Mouse (Mus musculus) frontal cortex, postnatal 14 days (tissue): Measurements from ENCODE around the gene Rab43.
A peak's percentile ranks its signal among the peaks of the same experiment; 100 is the strongest.

Experiments
- DNase-seq, 2 experiments: peaks; one replicate each; pipeline ENCODE4 v3.0.0; 2022; ENCODE audit warnings: low spot score in 2 of 2

Rab43 gene

DNA sequence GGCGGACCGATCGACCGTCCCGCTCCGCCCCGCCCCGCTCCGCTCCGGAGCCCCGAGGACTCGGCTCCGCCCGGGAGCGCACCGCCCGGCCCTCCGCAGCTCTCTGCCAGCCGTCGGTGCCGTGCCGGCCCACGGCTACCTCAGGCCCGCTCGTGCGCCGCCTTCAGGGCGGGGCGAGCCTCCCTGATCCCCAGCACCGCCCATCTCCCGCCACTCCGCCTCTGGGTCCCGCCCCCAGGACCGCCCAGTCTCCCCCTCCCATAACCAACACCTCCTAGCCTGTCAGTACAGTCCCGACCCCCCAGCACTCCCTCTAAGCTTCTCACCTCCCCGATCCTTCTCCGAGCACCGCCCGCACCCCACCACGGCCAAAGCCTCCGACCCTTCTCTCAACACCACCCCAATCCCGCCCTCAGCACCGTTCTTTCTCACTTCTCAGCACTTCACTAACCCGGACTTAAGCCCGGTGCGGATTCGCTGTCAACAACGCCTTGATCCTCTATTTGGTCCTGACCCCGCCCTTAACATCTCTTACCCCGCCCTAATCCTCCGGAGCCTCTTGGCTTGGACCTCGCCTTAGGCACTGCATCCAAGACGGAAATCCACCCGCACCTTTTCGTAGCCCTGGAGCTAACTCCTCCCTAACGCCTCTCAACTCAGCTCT lies at the start of gene Rab43:
Rab43 (minus strand) TSS at position 490 of the 664 bp plus-strand sequence.
- peak; percentile 74 to 81 for DNase-seq

DNA sequence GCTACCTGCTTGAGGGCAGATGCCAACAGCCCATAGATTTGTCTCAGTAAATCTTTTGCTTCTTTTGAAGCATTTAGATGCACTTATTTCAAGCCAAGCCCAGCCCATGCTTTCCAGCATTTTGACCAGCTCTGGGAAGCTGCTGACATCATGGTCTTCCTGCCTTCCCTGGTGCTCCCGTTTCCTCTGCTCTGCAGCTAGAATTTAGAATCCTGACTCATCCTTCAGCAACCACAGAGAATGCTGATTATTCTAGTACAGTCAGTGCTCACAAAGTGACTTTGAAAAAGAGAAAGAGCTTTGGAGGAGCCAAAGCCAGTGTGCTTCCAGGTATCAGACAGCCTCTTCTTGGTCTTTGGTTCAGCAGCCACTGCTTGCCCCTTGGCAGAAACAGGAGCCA lies 45.1 kb upstream of the Rab43 start:
- DNase-seq = no peak

DNA sequence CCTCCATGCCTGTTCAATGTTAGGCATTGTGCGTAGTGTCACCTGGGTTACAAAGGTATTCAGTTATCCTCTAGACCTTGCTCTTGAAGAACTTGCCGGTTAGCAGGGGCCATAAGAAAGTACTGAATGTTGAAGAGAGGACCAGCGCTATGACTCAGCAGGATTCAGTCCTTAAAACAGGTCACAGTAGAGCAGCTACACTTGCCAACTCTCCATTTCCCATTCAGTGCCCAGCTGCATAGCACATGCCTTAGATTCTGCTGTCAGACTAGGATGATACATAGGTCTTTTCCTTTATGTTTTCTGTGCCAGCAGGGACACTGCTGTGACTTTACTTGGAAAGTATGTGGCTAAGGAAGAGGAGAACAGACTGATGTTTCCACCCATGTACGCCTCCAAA lies 41.5 kb upstream of the Rab43 start:
- DNase-seq = no peak

DNA sequence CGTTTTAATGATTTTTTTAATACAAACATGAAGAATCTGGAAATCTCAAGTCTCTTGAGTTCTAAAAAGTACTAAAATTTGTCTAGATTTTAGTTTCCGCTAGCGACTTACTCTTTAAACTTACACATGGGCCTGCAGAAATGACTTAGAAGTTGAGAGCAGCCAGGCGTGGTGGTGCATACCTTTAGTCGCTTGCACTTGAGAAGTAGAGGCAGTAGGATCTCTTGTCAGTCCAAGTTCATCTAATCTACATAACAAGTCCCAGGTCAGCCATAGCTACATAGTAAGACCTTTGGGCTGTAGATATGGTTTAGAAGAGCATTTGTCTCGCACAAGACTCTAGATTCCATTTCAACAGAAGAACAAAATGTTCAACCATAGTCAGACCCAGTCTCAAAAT lies 39.9 kb upstream of the Rab43 start:
- no peak for DNase-seq

DNA sequence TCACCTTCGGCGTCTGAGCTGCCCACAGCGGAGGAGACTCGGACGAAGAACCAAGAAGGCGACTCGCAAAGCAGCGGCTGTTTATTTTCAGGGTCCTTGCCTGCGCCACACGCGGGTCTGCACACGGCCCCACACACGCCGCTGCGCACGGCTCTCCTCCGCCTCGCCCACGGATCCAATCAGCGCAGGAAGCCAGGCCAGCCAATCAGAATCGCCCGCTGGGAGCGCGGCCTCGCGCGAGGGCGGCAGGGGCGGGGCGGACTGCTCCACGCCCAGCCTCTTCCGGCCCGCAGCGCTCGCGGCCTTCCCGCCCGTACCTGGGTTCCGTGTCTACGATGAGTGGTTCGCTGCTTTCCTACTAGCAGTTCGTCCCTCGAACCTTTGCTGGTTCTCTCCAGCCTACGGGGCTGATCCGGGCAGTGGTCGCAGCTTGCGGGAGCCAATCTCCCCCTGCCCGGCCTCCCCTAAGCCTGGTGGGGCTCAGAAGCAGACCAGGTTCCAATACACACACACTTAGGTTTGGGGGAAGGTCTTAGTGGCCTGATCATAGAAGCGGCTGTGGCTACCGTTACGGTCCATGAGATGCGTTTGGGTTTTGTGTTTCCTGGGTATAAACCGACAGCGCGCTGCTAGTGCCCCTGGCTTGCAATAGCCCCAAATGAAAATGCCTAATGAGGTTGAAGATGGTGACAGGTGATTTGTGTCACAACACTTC lies 39.1 kb upstream of the Rab43 start, which contains the start of gene Cnbp:
Cnbp (minus strand) TSS at position 207 of the 715 bp plus-strand sequence.
- DNase-seq = peak; percentile 92 to 96

DNA sequence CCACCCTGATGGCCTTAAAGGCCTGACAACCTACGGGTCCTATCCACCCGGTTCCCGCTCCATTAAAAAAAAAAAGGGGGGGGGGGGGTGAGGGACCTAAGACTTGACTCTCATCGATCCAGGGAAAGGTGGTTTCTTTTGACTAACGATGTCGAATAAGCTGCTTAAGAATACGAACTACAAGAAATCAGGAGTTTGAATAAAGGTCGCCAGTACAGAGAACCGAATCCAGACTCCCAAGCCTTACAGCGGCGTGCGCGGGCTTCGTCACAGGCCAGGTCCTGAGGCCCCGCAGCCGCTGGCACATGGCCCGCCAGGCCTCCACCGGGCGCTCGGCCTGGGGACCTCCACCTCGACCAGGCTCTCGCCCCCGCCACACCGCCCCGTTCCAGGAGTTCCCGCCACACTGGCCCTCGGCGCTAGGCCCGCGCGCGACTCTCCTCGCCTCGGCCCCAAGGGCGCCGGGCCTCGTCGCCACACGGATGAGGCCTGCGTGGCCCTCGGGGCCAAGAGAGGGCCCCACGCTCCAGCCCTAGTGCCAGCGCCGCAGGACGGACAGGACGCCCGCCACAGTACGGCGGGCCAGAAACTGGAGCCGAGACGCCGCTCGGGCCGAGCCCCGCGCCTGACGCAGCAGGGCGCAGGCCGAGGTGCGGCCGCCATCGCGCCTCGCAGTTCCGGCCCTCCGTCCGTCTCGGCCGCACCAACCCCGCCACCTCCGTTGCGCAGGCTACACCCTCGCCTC lies 38.4 kb upstream of the Rab43 start:
- DNase-seq = peak in 1 of 2 experiments; percentile 24

DNA sequence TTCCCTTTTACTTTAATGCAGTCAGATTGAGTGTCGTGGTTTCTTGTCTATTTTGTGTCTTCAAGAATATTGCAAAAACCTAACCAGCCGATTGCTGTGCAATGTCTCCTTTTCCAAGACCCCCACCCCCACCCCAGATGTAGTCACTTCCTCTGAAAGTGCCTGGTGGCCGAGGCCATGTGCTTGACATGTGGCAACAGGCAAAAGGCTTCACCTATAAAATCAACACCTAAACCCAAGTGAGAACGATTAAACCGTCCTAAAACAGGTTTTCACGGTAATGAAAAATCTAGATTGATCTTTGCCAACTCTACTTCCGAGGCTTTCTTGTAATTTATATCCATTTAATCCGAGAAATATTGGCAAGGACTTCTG lies 37.8 kb upstream of the Rab43 start:
- no peak for DNase-seq

DNA sequence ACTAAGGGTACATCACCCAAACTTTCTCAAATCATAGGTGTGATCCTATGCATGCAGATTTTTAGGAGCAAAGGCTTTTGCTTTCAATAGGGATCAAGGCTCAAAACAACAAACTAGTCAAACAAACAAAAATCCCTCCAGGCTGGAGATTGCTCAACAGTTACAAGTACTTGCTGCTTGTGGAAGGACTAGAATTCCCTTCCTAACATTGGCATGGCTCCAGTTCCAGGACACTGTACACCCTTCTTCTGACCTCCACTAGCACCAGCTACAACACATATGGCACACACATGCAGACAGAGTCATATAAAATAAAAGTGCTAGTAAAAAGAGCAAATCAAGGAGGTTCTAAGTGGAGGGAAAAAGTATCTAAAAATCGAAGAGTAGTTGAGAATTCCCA lies 34.8 kb upstream of the Rab43 start:
- DNase-seq = no peak

DNA sequence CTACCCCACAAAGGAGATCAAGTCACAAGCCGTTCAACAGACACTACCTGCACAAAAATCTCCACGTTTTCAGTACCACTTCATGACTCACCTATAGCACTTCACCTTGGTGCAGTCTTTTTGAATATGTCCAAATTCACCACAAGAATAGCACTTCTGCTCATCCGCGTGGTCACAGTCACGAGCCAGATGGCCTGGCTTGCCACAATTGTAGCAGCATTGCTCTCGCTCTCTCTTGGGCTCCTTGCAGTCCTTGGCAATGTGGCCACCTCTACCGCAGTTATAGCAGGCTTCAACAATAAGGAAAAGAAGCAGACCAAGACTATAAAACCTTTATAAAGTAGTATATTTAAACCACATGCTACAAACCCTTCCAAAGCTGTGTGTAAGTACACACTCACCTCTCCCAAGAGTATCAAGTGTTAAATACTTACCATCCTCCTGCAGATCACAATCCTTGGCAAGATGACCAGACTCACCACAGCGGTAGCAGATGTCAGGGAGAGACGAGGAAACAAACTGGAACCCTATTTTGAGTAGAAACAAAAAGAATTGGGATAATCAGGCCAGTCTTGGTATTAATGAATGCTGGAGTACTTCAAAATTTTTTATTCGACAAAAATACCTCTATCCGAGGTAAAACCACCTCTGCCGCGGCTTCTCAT lies 33.2 kb upstream of the Rab43 start:
- no peak for DNase-seq

DNA sequence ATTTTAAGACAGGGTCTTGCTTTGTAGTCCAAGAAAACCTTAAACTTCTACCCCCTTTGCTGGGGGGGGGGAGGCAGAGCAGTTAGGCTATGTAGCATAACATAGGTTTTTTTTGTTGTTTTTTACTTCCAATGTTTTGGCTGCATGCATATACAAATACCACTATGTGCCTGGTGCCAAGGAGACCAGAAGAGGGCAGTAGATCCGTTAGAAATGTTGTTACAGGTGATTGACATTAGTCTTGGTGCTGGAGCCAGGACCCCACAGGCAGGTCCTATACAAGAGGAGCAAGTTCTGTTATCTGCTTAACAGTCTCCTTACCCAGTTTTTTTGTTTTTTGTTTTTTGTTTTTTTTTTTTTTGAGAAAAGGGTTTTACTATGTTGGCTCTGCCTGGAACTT lies 30.3 kb upstream of the Rab43 start:
- no peak for DNase-seq

DNA sequence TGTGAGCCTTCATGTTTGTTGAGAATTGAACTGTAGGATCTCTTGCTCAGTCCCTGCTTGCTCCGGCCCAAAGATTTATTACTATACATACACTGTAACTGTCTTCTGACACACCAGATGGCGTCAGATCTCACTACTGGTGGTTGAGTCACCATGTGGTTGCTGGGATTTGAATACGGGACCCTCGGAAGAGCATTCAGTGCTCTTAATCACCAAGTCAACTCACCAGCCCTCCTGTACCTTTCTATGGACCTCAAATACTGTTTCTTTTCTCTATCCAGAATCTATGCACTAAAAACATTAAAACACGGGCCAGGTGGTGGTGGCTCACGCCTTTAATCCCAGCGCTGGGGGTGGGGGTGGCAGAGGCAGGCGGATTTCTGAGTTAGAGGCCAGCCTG lies 29.7 kb upstream of the Rab43 start:
- DNase-seq = no peak

DNA sequence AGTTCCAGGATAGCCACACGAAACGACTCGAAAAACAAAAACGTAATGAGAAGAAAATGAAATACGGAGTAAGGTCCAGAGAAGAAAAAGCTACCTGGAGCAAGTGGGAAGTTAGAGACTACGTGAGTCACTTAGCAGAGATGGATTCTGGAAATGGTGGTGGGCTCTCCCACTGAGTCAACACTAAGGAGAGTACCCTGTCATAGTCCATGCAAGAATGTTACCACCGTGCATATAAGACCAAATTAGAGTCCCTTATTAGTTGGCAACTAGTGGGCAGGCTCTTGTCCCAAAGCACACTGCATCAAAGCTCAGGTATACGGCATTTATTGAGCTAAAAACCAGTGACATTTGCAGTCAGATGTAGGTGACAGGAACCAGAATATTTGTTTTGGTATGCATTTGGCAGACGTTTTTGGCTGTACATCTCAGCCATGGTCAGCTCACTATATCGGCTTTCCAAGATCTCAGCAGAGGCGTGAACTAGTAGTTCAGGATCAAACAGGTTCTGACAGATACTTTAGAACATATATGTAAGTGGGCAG lies 27.9 kb upstream of the Rab43 start:
- no peak for DNase-seq

DNA sequence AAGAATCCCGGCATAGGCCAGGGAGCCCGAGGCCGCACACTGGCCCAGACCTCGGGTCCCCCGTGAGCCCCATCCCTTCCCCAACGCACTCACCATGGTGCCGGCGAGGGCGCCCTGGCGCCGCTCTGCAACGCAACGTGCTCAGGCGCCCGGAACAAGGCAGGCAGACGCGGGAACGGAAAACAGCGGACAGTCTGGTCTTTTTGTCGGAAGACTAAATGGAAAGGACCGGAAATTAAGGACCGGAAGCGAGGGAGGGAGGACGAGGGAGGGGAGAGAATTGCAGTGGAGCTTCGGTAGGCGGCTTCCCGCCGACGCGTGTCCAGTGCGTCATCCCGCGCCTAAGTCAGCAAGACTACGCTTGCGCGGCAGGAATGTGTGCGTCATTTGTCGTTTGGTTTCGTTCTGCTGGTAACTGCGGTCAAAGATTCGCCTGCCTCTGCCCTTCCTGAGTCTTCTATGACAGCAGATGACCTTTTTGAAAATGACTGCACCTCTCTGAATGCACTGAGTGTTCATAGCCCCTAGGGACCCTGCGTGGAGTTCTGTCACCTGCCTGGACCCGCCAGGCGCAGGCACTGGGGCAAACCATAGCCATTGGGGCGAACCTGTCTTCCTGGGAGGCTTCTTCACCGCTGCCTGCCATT lies 26.7 kb upstream of the Rab43 start, which contains the start of gene Isy1:
Isy1 (minus strand) TSS at position 248 of the 647 bp plus-strand sequence.
- peak; percentile 92 to 95 for DNase-seq

DNA sequence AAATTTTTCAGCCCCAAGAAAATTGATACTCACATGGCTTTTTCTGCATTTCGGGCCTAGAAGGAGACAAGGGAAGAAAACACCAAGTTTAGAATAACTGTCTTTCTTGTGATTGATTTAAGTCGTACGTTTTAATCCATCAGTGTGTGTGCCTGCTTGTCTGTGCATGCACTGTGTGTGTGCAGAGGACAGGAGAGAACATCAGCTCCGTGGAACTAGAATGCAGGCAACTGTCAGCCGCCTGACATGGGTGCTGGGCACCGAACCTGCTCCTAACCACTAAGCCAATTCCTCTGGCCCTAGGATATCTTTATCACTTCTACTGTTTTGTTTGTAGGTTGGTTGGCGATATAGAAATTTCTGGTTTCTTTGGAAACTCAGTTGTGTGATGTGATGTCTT lies 23.7 kb upstream of the Rab43 start, which contains the start of gene Gm45140:
Gm45140 (minus strand) TSS at position 101 of the 400 bp plus-strand sequence.
- DNase-seq = no peak

DNA sequence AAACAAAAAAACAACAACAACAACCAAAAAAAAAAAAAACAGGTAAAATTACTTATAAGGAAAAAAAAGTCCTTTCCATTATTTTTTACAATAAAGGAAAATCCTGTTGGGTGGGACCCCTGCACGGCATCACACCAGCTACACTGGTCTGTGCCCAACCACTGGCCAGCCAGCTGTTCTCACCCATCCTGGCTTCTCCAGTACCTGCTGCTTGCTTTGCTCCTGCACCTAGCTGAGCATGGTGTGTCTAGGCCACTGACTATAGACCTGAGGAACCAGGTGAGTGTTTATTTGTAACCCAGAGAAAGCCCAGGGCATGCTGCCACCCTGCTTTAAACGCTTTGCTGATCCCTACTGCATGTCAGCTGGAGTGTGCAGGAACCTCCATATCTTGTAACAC lies 8.4 kb upstream of the Rab43 start:
- DNase-seq = no peak

DNA sequence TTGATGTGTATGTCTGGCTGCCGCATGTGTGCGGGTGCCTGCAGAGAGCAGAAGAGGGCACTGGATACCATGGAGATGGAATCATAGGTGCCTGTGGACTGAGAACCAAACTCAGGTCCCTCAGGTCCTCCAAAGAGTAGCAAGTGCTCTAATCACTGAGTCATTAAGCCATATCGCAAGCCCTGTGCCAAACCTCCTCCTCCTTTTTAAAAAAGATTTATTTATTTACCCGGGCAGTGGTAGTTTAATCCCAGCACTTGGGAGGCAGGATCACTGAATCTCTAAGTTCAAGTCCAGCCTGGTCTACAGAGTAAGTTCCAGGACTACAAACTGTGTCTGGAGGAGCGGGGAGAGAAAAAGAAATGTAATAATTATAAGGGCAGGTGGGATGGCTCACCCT lies 2.5 kb upstream of the Rab43 start:
- no peak for DNase-seq

DNA sequence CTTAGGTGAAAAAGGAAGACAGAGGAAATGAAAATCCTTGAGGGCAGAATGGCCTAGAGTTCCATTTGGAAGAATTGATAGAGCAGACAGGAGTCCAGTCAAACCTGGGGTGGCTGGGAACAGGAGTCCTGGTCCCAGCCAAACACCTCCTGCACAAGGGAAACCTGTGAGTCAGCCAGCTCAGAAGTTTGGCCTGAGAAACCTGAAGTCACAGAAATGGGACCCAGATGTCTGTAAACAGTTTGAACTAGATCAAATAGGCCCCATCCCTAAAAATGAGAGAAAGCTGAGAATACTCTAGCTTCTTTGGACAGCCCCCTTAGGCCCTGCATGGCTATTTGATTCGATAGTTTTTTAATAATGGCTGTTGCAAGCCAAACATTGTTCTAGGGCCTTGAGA lies 692 bp upstream of the Rab43 start:
- DNase-seq = no peak

DNA sequence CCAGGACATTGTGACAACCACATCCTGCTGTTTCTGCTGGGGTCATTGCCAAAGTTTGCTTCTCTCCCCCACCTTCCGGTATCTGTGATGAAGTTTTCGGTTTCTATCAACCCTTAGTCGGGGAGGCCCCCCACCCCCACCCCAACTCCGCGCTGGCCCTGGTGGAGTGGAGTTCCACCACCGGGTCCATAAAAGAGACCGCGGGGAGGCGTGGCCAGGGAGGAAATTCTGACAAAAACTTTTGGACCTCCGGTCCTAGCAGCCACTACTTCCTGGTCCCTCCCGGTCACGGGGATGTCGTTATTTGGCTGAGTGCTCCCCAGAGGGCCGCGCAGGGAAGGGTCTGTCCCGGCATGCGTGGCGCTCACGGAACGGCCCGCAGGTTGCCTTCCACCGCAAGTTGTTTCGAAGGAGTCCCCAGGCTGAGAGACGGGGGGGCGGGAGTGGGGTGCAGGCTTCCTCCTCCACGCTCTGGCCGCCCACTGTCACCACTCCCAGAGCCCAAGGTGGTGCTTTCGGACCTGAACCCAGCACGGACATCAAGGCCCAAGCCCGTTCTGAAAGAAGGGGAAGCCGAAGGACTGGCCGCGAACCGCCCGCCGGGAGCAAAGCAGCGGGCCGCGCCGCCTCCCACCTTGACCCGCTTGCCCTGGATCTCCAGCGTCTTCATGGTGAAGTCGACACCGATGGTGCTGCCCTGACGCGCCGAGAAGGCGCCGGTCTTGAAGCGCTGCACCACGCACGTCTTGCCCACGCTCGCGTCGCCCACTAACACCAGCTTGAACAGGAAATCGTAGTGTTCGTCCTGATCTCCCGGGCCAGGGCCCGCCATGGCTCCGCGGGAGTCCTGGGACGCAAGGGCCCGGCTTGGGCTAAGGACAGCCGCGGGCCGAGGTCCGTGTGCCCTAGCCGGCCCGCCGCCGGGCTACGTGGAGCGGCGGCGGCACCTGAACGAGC lies 973 bp downstream of the Rab43 start:
- DNase-seq = peak; percentile 33

DNA sequence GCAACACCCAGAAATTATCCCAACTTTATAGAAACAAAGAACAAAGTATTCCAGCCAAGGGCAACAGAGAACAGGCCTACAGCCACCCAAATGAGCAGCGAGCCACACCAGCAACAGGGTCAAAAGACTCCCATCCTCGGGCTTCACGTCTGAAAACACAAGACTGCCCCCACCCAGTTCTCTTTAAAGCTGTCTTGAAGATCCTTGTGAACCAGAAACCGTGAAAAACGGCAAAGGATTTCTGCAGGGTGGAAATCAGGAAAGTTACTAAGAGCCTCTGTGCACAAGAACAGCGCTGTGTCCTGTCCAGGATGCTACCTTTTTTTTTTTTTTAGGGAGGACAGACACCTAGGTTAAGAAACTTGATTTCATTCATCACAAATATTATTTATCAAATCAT lies 1.7 kb downstream of the Rab43 start:
- no peak for DNase-seq

DNA sequence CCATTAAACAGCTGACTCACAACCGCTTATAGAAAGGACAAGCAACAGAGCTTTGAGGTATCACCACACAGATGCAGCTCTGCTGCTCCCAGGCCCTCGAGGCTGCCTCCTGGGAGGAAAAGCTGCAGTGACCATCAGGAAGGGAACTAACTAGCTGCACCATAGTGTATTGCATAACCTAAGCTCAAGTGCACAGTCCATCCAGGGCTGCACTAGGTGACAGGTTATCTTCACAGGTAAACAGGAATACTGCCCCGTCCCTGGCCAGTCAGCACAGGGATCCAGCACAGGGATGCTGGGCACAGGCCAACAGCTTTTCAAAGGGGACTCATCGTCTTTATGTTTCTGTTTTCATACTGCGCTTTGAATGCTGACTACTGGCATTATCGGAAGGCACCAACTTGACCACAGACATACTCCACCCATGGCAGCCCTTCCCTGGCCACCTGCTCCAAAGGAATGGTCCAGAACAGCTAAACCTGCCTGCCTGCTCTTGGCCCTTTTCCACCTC lies 2.3 kb downstream of the Rab43 start:
- DNase-seq = no peak
